Mouse (Mus musculus) ES-Bruce4 (cell line): ENCODE data around the gene Apba2.

Experiments used
- CTCF ChIP-seq: IDR thresholded peaks from one replicate; pipeline ENCODE4 v1.8.1; 2011; ENCODE audit warnings: low read depth, low read length
- POLR2A ChIP-seq: IDR thresholded peaks from one replicate; pipeline ENCODE4 v1.8.1; 2011; ENCODE audit warnings: low read length; ENCODE audit not compliant: insufficient read depth

DNA sequence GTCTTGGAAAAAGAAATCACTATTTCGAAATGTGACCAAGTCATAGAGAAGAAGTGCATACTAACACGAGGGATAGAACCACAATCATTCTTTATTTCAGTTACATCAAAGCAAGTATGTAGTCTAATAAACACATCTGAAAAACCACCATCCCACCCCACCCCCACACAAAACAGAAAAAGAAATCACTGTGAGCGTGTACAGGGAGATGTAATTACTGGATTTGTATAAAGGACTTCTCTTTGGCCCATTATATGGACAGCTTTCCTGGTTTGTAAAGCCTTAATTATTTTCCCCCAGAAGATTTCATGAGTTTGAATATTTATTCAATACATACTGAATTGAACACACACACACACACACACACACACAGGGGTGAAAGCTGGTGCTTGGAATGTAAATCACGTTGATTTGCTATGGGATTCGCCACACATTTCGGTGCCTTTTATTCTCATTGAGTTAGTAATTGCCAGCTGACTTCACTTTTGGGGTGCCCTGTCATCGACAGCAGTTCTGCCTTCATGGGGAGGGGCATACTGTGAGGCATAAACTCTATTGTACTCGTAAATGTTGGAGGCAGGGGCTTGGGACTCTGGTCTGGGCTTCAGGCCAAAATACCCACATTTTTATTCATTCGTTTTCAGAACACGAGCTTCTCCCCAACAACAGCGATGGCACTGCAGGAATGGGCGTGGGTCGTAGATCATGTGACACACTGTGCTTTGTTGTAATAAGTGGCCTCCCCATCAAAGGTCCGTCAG is 195.2 kb downstream of the Apba2 start:
- no peak for TF ChIP-seq CTCF
- TF ChIP-seq POLR2A = no peak
